Mouse (Mus musculus) stomach, postnatal 0 days (tissue): Measurements from ENCODE around the gene Galnt2.

Source experiments
- CTCF ChIP-seq: IDR thresholded peaks from 2 replicates; pipeline ENCODE4 v1.5.1; 2016; ENCODE audit warnings: antibody characterized with exemption, low read depth, mild to moderate bottlenecking, moderate library complexity
- EP300 ChIP-seq: optimal IDR thresholded peaks from 2 replicates; pipeline ENCODE3; 2016; ENCODE audit warnings: antibody characterized with exemption

GRCm38 (mm10) chr8:124310509-124310908 is 79.3 kb downstream of the Galnt2 start:
- TF ChIP-seq EP300: no peak
- no peak for TF ChIP-seq CTCF
